13 mouse cellular contexts compared by ENCODE assay signal in genomic region chr8:93968293-93968692, GRCm38 (mm10). TPM values are rescaled to one million over a fixed set of nuclear protein-coding genes. Genes with fewer than 3 reads are reported as not detected.
DNase-seq lines count a peak whose midpoint lies in the region; ATAC-seq and TF ChIP-seq lines count a peak whose summit lies in the region.
"Had no signal": no experiment of that assay in that cellular context is flagged by ENCODE, and none has a peak within 500 bp of the region (broad histone marks: within the 10 kb centered on the region; RNA-seq: fewer than 3 reads in every experiment).

No protein-coding gene starts in this region.

- no peaks in the 10 kb centered on the region for H3K27me3 ChIP-seq in hindbrain, embryonic 11.5 days (ENCODE audit: control insufficient read depth, insufficient read depth, low read length)
- no peaks in the 10 kb centered on the region for H3K27me3 ChIP-seq in hindbrain, embryonic 14.5 days (ENCODE audit: control insufficient read depth, insufficient read depth, low read length)
- H3K27me3 ChIP-seq in lung, embryonic 14.5 days (ENCODE audit: insufficient read depth, low read length) = no peaks in the 10 kb centered on the region
- H3K27me3 ChIP-seq in embryonic facial prominence, embryonic 14.5 days (replicated peaks; ENCODE audit: control insufficient read depth, insufficient read depth, low read length) = no peaks in the 10 kb centered on the region
- no peaks in the 10 kb centered on the region for H3K27me3 ChIP-seq in liver, postnatal 0 days (ENCODE audit: insufficient read depth, low read length)
- H3K27me3 ChIP-seq: embryonic facial prominence, embryonic 15.5 days had no signal

- no peak overlapping the region for H3K4me3 ChIP-seq in hindbrain, embryonic 11.5 days (ENCODE audit: low read depth, low read length)
- no peak overlapping the region for H3K4me3 ChIP-seq in hindbrain, embryonic 14.5 days (replicated peaks; ENCODE audit: low read length)
- H3K4me3 ChIP-seq in lung, embryonic 14.5 days (ENCODE audit: low read depth, low read length) = no peak overlapping the region
- H3K4me3 ChIP-seq in embryonic facial prominence, embryonic 14.5 days (ENCODE audit: low read depth, low read length) = no peak overlapping the region
- H3K4me3 ChIP-seq in liver, postnatal 0 days (ENCODE audit: low read depth, low read length) = no peak overlapping the region
- H3K4me3 ChIP-seq: embryonic facial prominence, embryonic 15.5 days had no signal

- H3K36me3 ChIP-seq in hindbrain, embryonic 11.5 days (ENCODE audit: control insufficient read depth, insufficient read depth, low read length) = no peaks in the 10 kb centered on the region; the same call in 1 of the 2 replicates
- peaks cover 87% of the 10 kb centered on the region for H3K36me3 ChIP-seq in hindbrain, embryonic 14.5 days (replicated peaks; ENCODE audit: control insufficient read depth, insufficient read depth)
- peaks cover 24% of the 10 kb centered on the region for H3K36me3 ChIP-seq in lung, embryonic 14.5 days (ENCODE audit: insufficient read depth)
- peaks cover 30% of the 10 kb centered on the region for H3K36me3 ChIP-seq in embryonic facial prominence, embryonic 14.5 days (ENCODE audit: control insufficient read depth, insufficient read depth, low read length)
- peaks cover 21% of the 10 kb centered on the region for H3K36me3 ChIP-seq in liver, postnatal 0 days (replicated peaks; ENCODE audit: insufficient read depth, low read length)

- H3K4me2 ChIP-seq in hindbrain, embryonic 11.5 days (replicated peaks; ENCODE audit: low read depth, low read length) = no peak overlapping the region
- no peak overlapping the region for H3K4me2 ChIP-seq in hindbrain, embryonic 14.5 days (replicated peaks)
- H3K4me2 ChIP-seq in lung, embryonic 14.5 days = no peak overlapping the region
- H3K4me2 ChIP-seq in embryonic facial prominence, embryonic 14.5 days (ENCODE audit: low read depth, low read length) = no peak overlapping the region
- H3K4me2 ChIP-seq in liver, postnatal 0 days (ENCODE audit: low read depth, low read length) = no peak overlapping the region
- H3K4me2 ChIP-seq: embryonic facial prominence, embryonic 15.5 days had no signal

- no peak overlapping the region for H3K27ac ChIP-seq in hindbrain, embryonic 11.5 days (ENCODE audit: low read depth, low read length)
- no peak overlapping the region for H3K27ac ChIP-seq in hindbrain, embryonic 14.5 days
- H3K27ac ChIP-seq in lung, embryonic 14.5 days (ENCODE audit: low read depth) = no peak overlapping the region
- H3K27ac ChIP-seq in embryonic facial prominence, embryonic 14.5 days (replicated peaks; ENCODE audit: low read depth, low read length) = no peak overlapping the region; the same call in 1 of the 2 replicates
- H3K27ac ChIP-seq in liver, postnatal 0 days (ENCODE audit: low read depth) = peak overlapping the region; percentile 48; the same call in 1 of the 2 replicates
- H3K27ac ChIP-seq: embryonic facial prominence, embryonic 15.5 days had no signal

- no peak for TF ChIP-seq EP300 in liver, postnatal 0 days (IDR thresholded peaks at IDR 0.05; ENCODE audit: low read depth)

- TF ChIP-seq CTCF in lung, embryonic 14.5 days (IDR thresholded peaks at IDR 0.05; ENCODE audit: low read depth) = no peak
- TF ChIP-seq CTCF in liver, postnatal 0 days (IDR thresholded peaks at IDR 0.05; ENCODE audit: low read depth) = no peak

- no peaks in the 10 kb centered on the region for H3K4me1 ChIP-seq in hindbrain, embryonic 11.5 days (replicated peaks; ENCODE audit: control insufficient read depth, insufficient read depth, low read length)
- H3K4me1 ChIP-seq in hindbrain, embryonic 14.5 days (replicated peaks; ENCODE audit: control insufficient read depth, insufficient read depth, low read length) = no peaks in the 10 kb centered on the region
- no peaks in the 10 kb centered on the region for H3K4me1 ChIP-seq in lung, embryonic 14.5 days (ENCODE audit: insufficient read depth)
- H3K4me1 ChIP-seq in embryonic facial prominence, embryonic 14.5 days (ENCODE audit: control insufficient read depth, insufficient read depth, low read length) = no peaks in the 10 kb centered on the region; the same call in 1 of the 2 replicates
- peaks cover 12% of the 10 kb centered on the region for H3K4me1 ChIP-seq in liver, postnatal 0 days (ENCODE audit: insufficient read depth)

- no peak overlapping the region for H3K9ac ChIP-seq in hindbrain, embryonic 11.5 days (ENCODE audit: low read depth, low read length)
- no peak overlapping the region for H3K9ac ChIP-seq in hindbrain, embryonic 14.5 days
- H3K9ac ChIP-seq in lung, embryonic 14.5 days = no peak overlapping the region
- H3K9ac ChIP-seq in embryonic facial prominence, embryonic 14.5 days (ENCODE audit: low read depth, low read length) = no peak overlapping the region
- H3K9ac ChIP-seq in liver, postnatal 0 days (replicated peaks) = no peak overlapping the region
- H3K9ac ChIP-seq: embryonic facial prominence, embryonic 15.5 days had no signal

- WGBS in hindbrain, embryonic 11.5 days = 63% methylated on average over 6 of the region's 6 CpGs
- WGBS in hindbrain, embryonic 14.5 days = 68% methylated on average over 6 of the region's 6 CpGs
- WGBS in lung, embryonic 14.5 days = 49% methylated on average over 6 of the region's 6 CpGs
- WGBS in embryonic facial prominence, embryonic 14.5 days = 59% methylated on average over 6 of the region's 6 CpGs
- 71% methylated on average over 6 of the region's 6 CpGs for WGBS in liver, postnatal 0 days (ENCODE audit: insufficient replicate concordance)

- no peaks in the 10 kb centered on the region for H3K9me3 ChIP-seq in hindbrain, embryonic 11.5 days (ENCODE audit: control insufficient read depth, low read length)
- H3K9me3 ChIP-seq in hindbrain, embryonic 14.5 days (ENCODE audit: control insufficient read depth, low read length) = no peaks in the 10 kb centered on the region
- no peaks in the 10 kb centered on the region for H3K9me3 ChIP-seq in lung, embryonic 14.5 days (ENCODE audit: low read depth, low read length)
- H3K9me3 ChIP-seq in embryonic facial prominence, embryonic 14.5 days (ENCODE audit: control insufficient read depth, low read length) = no peaks in the 10 kb centered on the region
- H3K9me3 ChIP-seq in liver, postnatal 0 days (ENCODE audit: low read length) = no peaks in the 10 kb centered on the region
- H3K9me3 ChIP-seq: embryonic facial prominence, embryonic 15.5 days had no signal

- DNase-seq in hindbrain, embryonic 11.5 days (ENCODE audit: low spot score) = peak; percentile 5
- no peak for DNase-seq in hindbrain, embryonic 14.5 days (ENCODE audit: low spot score)
- no peak for DNase-seq in lung, embryonic 14.5 days
- DNase-seq in lung, postnatal 25 days (ENCODE audit: low spot score) = no peak
- DNase-seq in embryonic facial prominence, embryonic 14.5 days (ENCODE audit: low spot score) = peak; percentile 4
- no peak for DNase-seq in liver, postnatal 0 days
- no peak for DNase-seq in embryo, embryonic 11 days
- DNase-seq: cerebellum, postnatal 36 days; kidney, adult 9 months; lung, postnatal 10 days; right cerebral cortex, postnatal 4 days had no signal

- no peak for ATAC-seq in hindbrain, embryonic 11.5 days (ENCODE audit: low FRiP score)
- ATAC-seq in hindbrain, embryonic 14.5 days (ENCODE audit: low FRiP score) = no peak
- peak; percentile 51; the same call in 1 of the 2 replicates for ATAC-seq in lung, embryonic 14.5 days (ENCODE audit: insufficient read depth)
- no peak for ATAC-seq in embryonic facial prominence, embryonic 14.5 days (ENCODE audit: low read depth)
- ATAC-seq in liver, postnatal 0 days = peak; percentile 42; the same call in 1 of the 2 replicates
- ATAC-seq in inflammation-experienced regulatory T-cells, adult 6 months = no peak

RNA-seq across cellular contexts. Expression of gene Amfr, which starts 44.3 kb away (rescaled TPM):
- polyA plus RNA-seq in hindbrain, embryonic 11.5 days (2014; fragmentation: Nextera tagmentation; extraction: Ambion mirVana) = 49.3 and 58.1 TPM in 2 replicates
- polyA plus RNA-seq in hindbrain, embryonic 14.5 days (2014; fragmentation: Nextera tagmentation; extraction: Ambion mirVana) = 83.1 and 88.9 TPM in 2 replicates
- 53.6 and 54.7 TPM in 2 replicates for polyA plus RNA-seq in lung, embryonic 14.5 days (2014; fragmentation: Nextera tagmentation; extraction: Ambion mirVana)
- polyA plus RNA-seq in embryonic facial prominence, embryonic 14.5 days (2014; fragmentation: Nextera tagmentation; extraction: Ambion mirVana) = 53.8 and 57.7 TPM in 2 replicates
- polyA plus RNA-seq in liver, postnatal 0 days (2015; fragmentation: Nextera tagmentation; extraction: Ambion mirVana) = 60.2 and 66.9 TPM in 2 replicates
- 10 to 100 TPM; 20.3 to 38.5 (median 38.0) TPM for polyA plus RNA-seq in inflammation-experienced regulatory T-cells, adult 6 months (2017; shearing (Covaris generic))

Comparison
In these comparisons a context has a peak if more than half of its experiments do, and no peak if none do; other contexts are left out.
1. DNase-seq: peak in hindbrain, embryonic 11.5 days (single experiment) and embryonic facial prominence, embryonic 14.5 days (single experiment); none in hindbrain, embryonic 14.5 days (single experiment), lung, embryonic 14.5 days (single experiment), lung, postnatal 25 days (single experiment), liver, postnatal 0 days (single experiment) and embryo, embryonic 11 days (single experiment).
2. ATAC-seq: peak in lung, embryonic 14.5 days (single experiment) and liver, postnatal 0 days (single experiment); none in hindbrain, embryonic 11.5 days (single experiment), hindbrain, embryonic 14.5 days (single experiment), embryonic facial prominence, embryonic 14.5 days (single experiment) and inflammation-experienced regulatory T-cells, adult 6 months (single experiment).